Mouse (Mus musculus): ENCODE data around the gene Vmn2r109. TPM values are rescaled to one million over a fixed set of nuclear protein-coding genes. Genes with fewer than 3 reads are reported as not detected.
"Not testable (repeated sequence)": the region's sequence is repeated elsewhere in the genome, so short reads cannot be mapped to it uniquely, and the experiment has no call there.

Gene Vmn2r109
- polyA plus RNA-seq (2016; fragmentation: Nextera tagmentation; extraction: Ambion mirVana) = not detected in 2 replicates

GRCm38 (mm10) chr17:20564656-20565055 is at the start of gene Vmn2r109:
TSS of gene Vmn2r109 (minus strand) at chr17:20564756.
- Histone ChIP-seq H3K9ac (no peak within 1 kb of the TSS), H3K27me3 (replicated peaks) (no peaks in the 10 kb centered on the region), H3K4me3 (no peak within 1 kb of the TSS), H3K4me1 (no peaks in the 10 kb centered on the region), H3K4me2 (no peak within 1 kb of the TSS), H3K9me3 (replicated peaks) (no peaks in the 10 kb centered on the region), H3K36me3 (no peaks in the 10 kb centered on the region), H3K27ac (no peak within 1 kb of the TSS)
- 62% methylated on average over 1 of the region's 1 CpGs for WGBS (ENCODE audit: insufficient replicate concordance)
- ATAC-seq = no peak

GRCm38 (mm10) chr17:20596323-20596722 is 31.8 kb upstream of the Vmn2r109 start, which contains the start of gene Vmn2r110:
TSS of gene Vmn2r110 (minus strand) at chr17:20596423.
- Histone ChIP-seq H3K4me1 (no peaks in the 10 kb centered on the region), H3K9me3 (replicated peaks) (0 out of 2 replicates have a peak, but pooled peaks cover 2% of the 10 kb centered on the region), H3K27ac (no peak within 1 kb of the TSS), H3K27me3 (replicated peaks) (no peaks in the 10 kb centered on the region), H3K9ac (no peak within 1 kb of the TSS), H3K36me3 (no peaks in the 10 kb centered on the region), H3K4me2 (no peak within 1 kb of the TSS), H3K4me3 (no peak within 1 kb of the TSS)
- WGBS (ENCODE audit: insufficient replicate concordance) = 13% methylated on average over 1 of the region's 1 CpGs
- no peak for ATAC-seq

GRCm38 (mm10) chr17:20508247-20508646 is 56.3 kb downstream of the Vmn2r109 start:
- ATAC-seq = not testable (repeated sequence)

GRCm38 (mm10) chr17:20497858-20498257 is 66.7 kb downstream of the Vmn2r109 start, which contains the start of gene Vmn1r225:
TSS of gene Vmn1r225 (plus strand) at chr17:20498158.
- Histone ChIP-seq H3K9me3 (replicated peaks) (0 out of 2 replicates have a peak, but pooled peaks cover 4% of the 10 kb centered on the region), H3K27me3 (replicated peaks) (no peaks in the 10 kb centered on the region), H3K9ac (no peak within 1 kb of the TSS), H3K36me3 (no peaks in the 10 kb centered on the region), H3K4me2 (no peak within 1 kb of the TSS), H3K4me3 (no peak within 1 kb of the TSS), H3K4me1 (no peaks in the 10 kb centered on the region), H3K27ac (no peak within 1 kb of the TSS)
- no peak for ATAC-seq

More at GRCm38 (mm10) chr17:20508247-20508646, 56.3 kb downstream of the Vmn2r109 start:
- H3K4me1 ChIP-seq; H3K27me3 ChIP-seq (replicated peaks); H3K9ac ChIP-seq; H3K9me3 ChIP-seq (replicated peaks); H3K4me3 ChIP-seq; H3K36me3 ChIP-seq; H3K27ac ChIP-seq; H3K4me2 ChIP-seq: not testable (repeated sequence)

Other genes with a start within 250 kb of the Vmn2r109 start
- gene Vmn2r107, start 219.5 kb downstream of the Vmn2r109 start, polyA plus RNA-seq (2016; fragmentation: Nextera tagmentation; extraction: Ambion mirVana) = not detected in 2 replicates
- not detected in 2 replicates for gene Vmn1r224, start 150.6 kb downstream of the Vmn2r109 start, polyA plus RNA-seq (2016; fragmentation: Nextera tagmentation; extraction: Ambion mirVana)
- not detected in 2 replicates for gene Vmn2r108, start 83.4 kb downstream of the Vmn2r109 start, polyA plus RNA-seq (2016; fragmentation: Nextera tagmentation; extraction: Ambion mirVana)
- gene Vmn1r225, start 66.6 kb downstream of the Vmn2r109 start, polyA plus RNA-seq (2016; fragmentation: Nextera tagmentation; extraction: Ambion mirVana) = not detected in 2 replicates
- gene Vmn2r110, start 31.7 kb upstream of the Vmn2r109 start, polyA plus RNA-seq (2016; fragmentation: Nextera tagmentation; extraction: Ambion mirVana) = 0.04 TPM in 1 of 2 replicates, not detected in the other
- gene Fpr-rs3, start 60.1 kb upstream of the Vmn2r109 start, polyA plus RNA-seq (2016; fragmentation: Nextera tagmentation; extraction: Ambion mirVana) = not detected in 2 replicates
- gene Vmn1r226, start 118.1 kb upstream of the Vmn2r109 start, polyA plus RNA-seq (2016; fragmentation: Nextera tagmentation; extraction: Ambion mirVana) = not detected in 2 replicates
- gene Vmn1r227, start 165.1 kb upstream of the Vmn2r109 start, polyA plus RNA-seq (2016; fragmentation: Nextera tagmentation; extraction: Ambion mirVana) = not detected in 2 replicates
- not detected in 2 replicates for gene Vmn1r228, start 221.4 kb upstream of the Vmn2r109 start, polyA plus RNA-seq (2016; fragmentation: Nextera tagmentation; extraction: Ambion mirVana)
- gene Vmn1r229, start 246.8 kb upstream of the Vmn2r109 start, polyA plus RNA-seq (2016; fragmentation: Nextera tagmentation; extraction: Ambion mirVana) = not detected in 2 replicates

Measured in liver, embryonic 12.5 days (tissue).